Mouse (Mus musculus) CD4-positive, CD25-positive, alpha-beta regulatory T cell, adult 9 weeks (primary cell): Measurements from ENCODE around the gene Usp1. TPM values are rescaled to one million over a fixed set of nuclear protein-coding genes. Genes with fewer than 3 reads are reported as not detected.

Source experiments
- polyA plus RNA-seq: library from polyadenylated mRNA; unstranded; fragments of 100-300 nt; shearing (Covaris generic); gene quantifications from one replicate; pipeline ENCODE4 v1.2.1, GENCODE M21; 2017

Usp1 gene
- polyA plus RNA-seq, result 7.4 TPM

GRCm38 (mm10) chr4:98923568-98924070 lies at the start of gene Usp1:
Usp1 (plus strand) TSS chr4:98923810.

Other genes with a start within 250 kb of the Usp1 start
- not detected for gene L1td1, start 197.1 kb upstream of the Usp1 start, polyA plus RNA-seq
- not detected for gene Kank4, start 106.3 kb upstream of the Usp1 start, polyA plus RNA-seq
- not detected for gene I0C0044D17Rik, start 100.0 kb upstream of the Usp1 start, polyA plus RNA-seq
- gene Angptl3, start 107.1 kb downstream of the Usp1 start, polyA plus RNA-seq, result not detected
- 0.33 TPM for gene Dock7, start 197.1 kb downstream of the Usp1 start, polyA plus RNA-seq